Mouse (Mus musculus): ENCODE data around the gene H2afx. TPM values are rescaled to one million over a fixed set of nuclear protein-coding genes. Genes with fewer than 3 reads are reported as not detected.
"Not testable (repeated sequence)": the region's sequence is repeated elsewhere in the genome, so short reads cannot be mapped to it uniquely, and the experiment has no call there.

The H2afx gene
- total and polyA plus RNA-seq, 3 experiments = 89.6 to 828 TPM; not detected in 1

DNA sequence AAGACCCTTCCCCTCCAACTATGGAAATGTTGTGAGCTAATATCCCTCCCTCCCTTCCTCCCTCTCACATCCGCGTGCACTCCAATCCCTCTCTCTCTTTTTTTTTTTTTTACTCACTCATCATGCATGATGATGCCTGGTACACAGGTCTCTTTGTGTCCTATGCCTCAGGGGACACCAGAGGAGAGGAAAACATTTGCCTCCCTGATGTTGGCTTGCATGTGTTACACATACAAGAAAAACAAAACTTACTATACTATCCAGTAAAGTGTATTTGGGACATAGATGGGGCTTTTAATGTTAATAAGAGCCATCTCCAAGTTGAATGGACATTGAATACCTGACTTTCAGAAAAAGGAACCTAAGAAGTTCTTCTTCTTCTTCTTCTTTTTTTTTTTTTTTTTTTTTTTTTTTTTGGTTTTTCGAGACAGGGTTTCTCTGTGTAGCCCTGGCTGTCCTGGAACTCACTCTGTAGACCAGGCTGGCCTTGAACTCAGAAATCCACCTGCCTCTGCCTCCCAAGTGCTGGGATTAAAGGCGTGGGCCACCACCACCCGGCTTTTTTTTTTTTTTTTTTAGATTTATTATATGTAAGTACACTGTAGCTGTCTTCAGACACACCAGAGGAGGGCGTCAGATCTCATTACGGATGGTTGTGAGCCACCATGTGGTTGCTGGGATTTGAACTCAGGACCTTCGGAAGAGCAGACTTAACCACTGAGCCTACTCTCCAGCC lies 9.3 kb upstream of the H2afx start:
- not testable (repeated sequence) for H3K9me3 ChIP-seq (replicated peaks; ENCODE audit: insufficient read depth, low read length); H3K27me3 ChIP-seq (ENCODE audit: control insufficient read depth in 1 of 2, insufficient read depth in 2 of 2, low read length in 2 of 2); H3K36me3 ChIP-seq (ENCODE audit: control insufficient read depth in 1 of 2, insufficient read depth in 2 of 2, low read length in 2 of 2)
- H3K4me3 ChIP-seq (ENCODE audit: control insufficient read depth in 1 of 2, insufficient read depth in 1 of 2, low read depth in 2 of 2, low read length in 2 of 2) = peak overlapping the region; percentile 54 to 82; a peak in 3 of 4 replicates
- H3K27ac ChIP-seq (ENCODE audit: control insufficient read depth, low read depth, low read length) = peak overlapping the region; percentile 96
- H3K79me2 ChIP-seq (ENCODE audit: control insufficient read depth, insufficient read depth, low read length, poor library complexity) = peaks cover 11% of the 10 kb centered on the region; the same call in 1 of the 2 replicates
- H3K4me1 ChIP-seq (ENCODE audit: control insufficient read depth in 1 of 2, insufficient read depth in 2 of 2, low read length in 2 of 2) = peaks cover 7 to 12% of the 10 kb centered on the region in 2 experiments; a peak in 3 of 4 replicates
- peak; percentile 85 for TF ChIP-seq ZNF384 (IDR thresholded peaks at IDR 0.05; ENCODE audit: low read depth, low read length)
- TF ChIP-seq SIN3A (IDR thresholded peaks at IDR 0.05; ENCODE audit: low read length) = 0 out of 2 replicates have a peak, but pooled peaks have one; percentile 15
- 0 out of 2 replicates have a peak, but pooled peaks have one; percentile 16 for TF ChIP-seq MYC (IDR thresholded peaks at IDR 0.05; ENCODE audit: low read depth, low read length)
- H3K9ac ChIP-seq (ENCODE audit: control insufficient read depth, low read depth, low read length, poor library complexity, severe bottlenecking) = peak overlapping the region; percentile 90
- peak; percentile 38 for DNase-seq (ENCODE audit: low read depth, low spot score)

DNA sequence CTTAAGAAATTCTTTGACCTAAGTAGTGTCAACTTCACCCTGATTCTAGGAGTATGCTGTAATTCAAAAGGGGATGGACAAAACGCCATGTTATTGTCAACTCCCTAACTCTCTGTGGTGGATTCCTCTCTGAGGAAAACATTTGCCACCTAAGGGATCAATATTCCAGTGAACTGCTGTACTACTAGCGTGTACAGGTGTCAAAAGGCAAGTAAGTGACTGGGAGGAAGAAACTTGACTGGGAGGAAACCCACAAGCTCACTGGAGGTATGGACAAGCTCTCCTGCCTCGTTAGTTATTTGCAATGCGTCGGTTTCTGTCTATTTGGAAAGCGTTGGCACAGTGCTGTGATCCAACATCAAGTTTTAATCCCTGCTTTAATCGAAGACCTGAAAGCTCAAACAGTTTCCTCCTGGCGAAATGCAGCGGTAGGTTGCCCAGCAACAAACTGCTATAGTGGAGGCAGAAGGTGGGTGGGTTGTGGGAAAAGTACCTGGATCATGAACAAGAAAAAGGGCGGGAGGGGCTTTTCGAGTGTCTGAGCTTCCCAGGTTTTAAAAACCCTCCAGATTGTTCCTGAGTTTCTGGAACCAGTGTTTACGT lies 8.6 kb upstream of the H2afx start, which contains the start of gene Dpagt1:
TSS of gene Dpagt1 (plus strand) at position 252 of the 603 bp plus-strand sequence.
- peaks cover 4 to 11% of the 10 kb centered on the region in 2 experiments; a peak in 3 of 4 replicates for H3K4me1 ChIP-seq (ENCODE audit: control insufficient read depth in 1 of 2, insufficient read depth in 2 of 2, low read length in 2 of 2)
- TF ChIP-seq EP300 (IDR thresholded peaks at IDR 0.05; ENCODE audit: low read depth in 1 of 2, low read length in 2 of 2) (0 out of 4 replicates have a peak, but pooled peaks of 1 of the 2 experiments have one; percentile 2), USF2 (IDR thresholded peaks at IDR 0.05; ENCODE audit: borderline replicate concordance in 1 of 2, insufficient read depth in 1 of 2, low read depth in 1 of 2, low read length in 2 of 2) (no peak), TAL1 (IDR thresholded peaks at IDR 0.05; ENCODE audit: low read length) (no peak), MAX (IDR thresholded peaks at IDR 0.05; ENCODE audit: low read length) (no peak), TCF12 (IDR thresholded peaks at IDR 0.05; ENCODE audit: low read depth, low read length) (0 out of 2 replicates have a peak, but pooled peaks have one; percentile 13), GATA1 (IDR thresholded peaks at IDR 0.05; ENCODE audit: low read depth, low read length) (no peak), TBP (IDR thresholded peaks at IDR 0.05; ENCODE audit: low read depth, low read length) (no peak), CHD2 (IDR thresholded peaks at IDR 0.05; ENCODE audit: low read length) (no peak)

More for the DNA sequence above, 8.6 kb upstream of the H2afx start, which contains the start of gene Dpagt1:
- H3K79me2 ChIP-seq (ENCODE audit: control insufficient read depth, insufficient read depth, low read length, poor library complexity) = peaks cover 11% of the 10 kb centered on the region; the same call in 1 of the 2 replicates
- H3K9ac ChIP-seq (ENCODE audit: control insufficient read depth, low read depth, low read length, poor library complexity, severe bottlenecking) = peak within 1 kb of the TSS; percentile 90
- H3K27me3 ChIP-seq (ENCODE audit: control insufficient read depth in 1 of 2, insufficient read depth in 2 of 2, low read length in 2 of 2) = no peaks in the 10 kb centered on the region
- peaks cover 0 to 5% of the 10 kb centered on the region in 2 experiments; a peak in 2 of 4 replicates for H3K36me3 ChIP-seq (ENCODE audit: control insufficient read depth in 1 of 2, insufficient read depth in 2 of 2, low read length in 2 of 2)
- peak within 1 kb of the TSS; percentile 54 to 82 for H3K4me3 ChIP-seq (ENCODE audit: control insufficient read depth in 1 of 2, insufficient read depth in 1 of 2, low read depth in 2 of 2, low read length in 2 of 2)
- peak within 1 kb of the TSS; percentile 96 for H3K27ac ChIP-seq (ENCODE audit: control insufficient read depth, low read depth, low read length)
- DNase-seq (ENCODE audit: low read depth, low spot score) = peak; percentile 61
- H3K9me3 ChIP-seq (replicated peaks; ENCODE audit: insufficient read depth, low read length) = no peaks in the 10 kb centered on the region

Measured in MEL (cell line).